Mouse (Mus musculus) neural tube, embryonic 13.5 days (tissue): ENCODE measurements around the gene Ptma. TPM values are rescaled to one million over a fixed set of nuclear protein-coding genes. Genes with fewer than 3 reads are reported as not detected.

Experiments used
- ATAC-seq: fragments of 200-750 bp; cut with Nextera tagmentation; 2 replicates; pipeline ENCODE4 v1.8.0; 2017; ENCODE audit warnings: low read depth, mild to moderate bottlenecking, moderate TSS enrichment, moderate library complexity
- H3K27ac ChIP-seq: fragments of 300-500 bp; sonication (generic); replicated peaks from 2 replicates; pipeline ENCODE4 v1.5.1; 2015; ENCODE audit warnings: moderate library complexity, mild to moderate bottlenecking, inconsistent platforms
- H3K27me3 ChIP-seq: fragments of 300-500 bp; sonication (generic); 2 replicates; pipeline ENCODE4 v1.6.1; 2015; ENCODE audit warnings: mild to moderate bottlenecking, inconsistent platforms
- H3K36me3 ChIP-seq: fragments of 300-500 bp; sonication (generic); 2 replicates; pipeline ENCODE4 v1.6.1; 2015; ENCODE audit warnings: mild to moderate bottlenecking, inconsistent platforms
- H3K4me1 ChIP-seq: fragments of 300-500 bp; sonication (generic); replicated peaks from 2 replicates; pipeline ENCODE4 v1.6.1; 2015; ENCODE audit warnings: inconsistent platforms
- H3K4me2 ChIP-seq: fragments of 300-500 bp; sonication (generic); 2 replicates; pipeline ENCODE4 v1.6.1; 2015; ENCODE audit warnings: inconsistent platforms, mild to moderate bottlenecking, moderate library complexity
- H3K4me3 ChIP-seq: fragments of 300-500 bp; sonication (generic); 2 replicates; pipeline ENCODE4 v1.5.1; 2015; ENCODE audit warnings: mild to moderate bottlenecking, inconsistent platforms
- H3K9ac ChIP-seq: fragments of 300-500 bp; sonication (generic); 2 replicates; pipeline ENCODE4 v1.6.1; 2015; ENCODE audit warnings: moderate library complexity, mild to moderate bottlenecking, inconsistent platforms
- H3K9me3 ChIP-seq: fragments of 300-500 bp; sonication (generic); 2 replicates; pipeline ENCODE4 v1.6.1; 2016; ENCODE audit warnings: inconsistent platforms
- WGBS: fragments of 180-500 bp; shearing (Covaris S2); methylation state at CpG from one replicate; pipeline ENCODE4 v1.1.7; 2015; 5-methylcytosine and 5-hydroxymethylcytosine counted together
- polyA plus RNA-seq: library from polyadenylated mRNA; unstranded; fragments of >200 nt; fragmentation: Nextera tagmentation; extraction: Ambion mirVana; gene quantifications from 2 replicates; pipeline ENCODE4 v1.2.1, GENCODE M21; 2015

The Ptma gene
- polyA plus RNA-seq, 1 experiment from 2014 or later: 2,347 TPM

GRCm38 (mm10) chr1:86498611-86499010 is 27.9 kb upstream of the Ptma start:
- Histone ChIP-seq H3K4me1 (peaks cover 56% of the 10 kb centered on the region), H3K9me3 (no peaks in the 10 kb centered on the region), H3K4me2 (no peak overlapping the region), H3K4me3 (no peak overlapping the region), H3K27me3 (no peaks in the 10 kb centered on the region), H3K36me3 (no peaks in the 10 kb centered on the region), H3K27ac (peak overlapping the region; percentile 72), H3K9ac (no peak overlapping the region)
- no peak for ATAC-seq
- 50% methylated on average over 1 of the region's 1 CpGs for WGBS

- H3K36me3 ChIP-seq: no peaks in the 10 kb centered on the region
- WGBS: 38% methylated on average over 3 of the region's 3 CpGs
These were observed 26.6 kb upstream of the Ptma start for GRCm38 (mm10) chr1:86499903-86500302.

GRCm38 (mm10) chr1:86500681-86501080 is 25.8 kb upstream of the Ptma start:
- Histone ChIP-seq H3K9me3 (no peaks in the 10 kb centered on the region), H3K27ac (peak overlapping the region; percentile 61), H3K4me3 (no peak overlapping the region), H3K4me2 (no peak overlapping the region), H3K27me3 (no peaks in the 10 kb centered on the region), H3K36me3 (no peaks in the 10 kb centered on the region), H3K9ac (no peak overlapping the region), H3K4me1 (peaks cover 73% of the 10 kb centered on the region)
- 73% methylated on average over 4 of the region's 4 CpGs for WGBS
- ATAC-seq: no peak

More at GRCm38 (mm10) chr1:86499903-86500302, 26.6 kb upstream of the Ptma start:
- no peak overlapping the region for H3K9ac ChIP-seq
- no peaks in the 10 kb centered on the region for H3K9me3 ChIP-seq
- H3K27ac ChIP-seq: no peak overlapping the region
- H3K4me2 ChIP-seq: no peak overlapping the region
- peaks cover 65% of the 10 kb centered on the region for H3K4me1 ChIP-seq
- no peaks in the 10 kb centered on the region for H3K27me3 ChIP-seq
- no peak for ATAC-seq
- H3K4me3 ChIP-seq: no peak overlapping the region

GRCm38 (mm10) chr1:86501114-86501532 is 25.4 kb upstream of the Ptma start:
- H3K36me3 ChIP-seq: no peaks in the 10 kb centered on the region
- peaks cover 77% of the 10 kb centered on the region for H3K4me1 ChIP-seq
- H3K9ac ChIP-seq: no peak overlapping the region
- peak overlapping the region; percentile 61 for H3K27ac ChIP-seq
- no peak overlapping the region for H3K4me2 ChIP-seq
- 32% methylated on average over 6 of the region's 6 CpGs for WGBS
- no peak overlapping the region for H3K4me3 ChIP-seq
- no peaks in the 10 kb centered on the region for H3K9me3 ChIP-seq
- ATAC-seq: no peak
- no peaks in the 10 kb centered on the region for H3K27me3 ChIP-seq

- peaks cover 81% of the 10 kb centered on the region for H3K4me1 ChIP-seq
- ATAC-seq: peak; percentile 1; the same call in 1 of the 2 replicates
- H3K4me3 ChIP-seq: no peak overlapping the region
- H3K36me3 ChIP-seq: no peaks in the 10 kb centered on the region
- H3K27me3 ChIP-seq: no peaks in the 10 kb centered on the region
- H3K4me2 ChIP-seq: peak overlapping the region; percentile 11
- H3K9me3 ChIP-seq: no peaks in the 10 kb centered on the region
- H3K27ac ChIP-seq: peak overlapping the region; percentile 81
- H3K9ac ChIP-seq: peak overlapping the region; percentile 58; the same call in 1 of the 2 replicates
- 2% methylated on average over 4 of the region's 4 CpGs for WGBS
These were observed 25.0 kb upstream of the Ptma start for GRCm38 (mm10) chr1:86501559-86501958.

- 25% methylated on average over 15 of the region's 17 CpGs for WGBS
- ATAC-seq: no peak
- Histone ChIP-seq H3K4me3 (no peak overlapping the region), H3K27ac (peak overlapping the region; percentile 98), H3K4me1 (peaks cover 81% of the 10 kb centered on the region), H3K4me2 (peak overlapping the region; percentile 75; the same call in 1 of the 2 replicates), H3K9me3 (no peaks in the 10 kb centered on the region), H3K36me3 (no peaks in the 10 kb centered on the region), H3K9ac (peak overlapping the region; percentile 58), H3K27me3 (no peaks in the 10 kb centered on the region)
These were observed 24.1 kb upstream of the Ptma start for GRCm38 (mm10) chr1:86502221-86503048.

- Histone ChIP-seq H3K27me3 (no peaks in the 10 kb centered on the region), H3K4me3 (peak overlapping the region; percentile 48), H3K4me2 (peak overlapping the region; percentile 75), H3K9me3 (no peaks in the 10 kb centered on the region), H3K36me3 (no peaks in the 10 kb centered on the region), H3K9ac (peak overlapping the region; percentile 85), H3K27ac (peak overlapping the region; percentile 98), H3K4me1 (peaks cover 73% of the 10 kb centered on the region)
- ATAC-seq: peak; percentile 0; the same call in 1 of the 2 replicates
- WGBS: 11% methylated on average over 16 of the region's 16 CpGs
These were observed 23.3 kb upstream of the Ptma start for GRCm38 (mm10) chr1:86503165-86503747.

- Histone ChIP-seq H3K27ac (peak overlapping the region; percentile 98), H3K4me2 (peak overlapping the region; percentile 75), H3K27me3 (no peaks in the 10 kb centered on the region), H3K9me3 (no peaks in the 10 kb centered on the region), H3K4me3 (peak overlapping the region; percentile 48), H3K36me3 (no peaks in the 10 kb centered on the region), H3K9ac (peak overlapping the region; percentile 85), H3K4me1 (peaks cover 69% of the 10 kb centered on the region)
- ATAC-seq: peak; percentile 86
- under 1% methylated on average over 56 of the region's 64 CpGs for WGBS
These were observed 22.4 kb upstream of the Ptma start for GRCm38 (mm10) chr1:86503906-86504696.

- WGBS: 15% methylated on average over 19 of the region's 19 CpGs
- ATAC-seq: no peak; the same call in 1 of the 2 replicates
These were observed 21.7 kb upstream of the Ptma start for GRCm38 (mm10) chr1:86504697-86505421.

GRCm38 (mm10) chr1:86505461-86505860 is 21.1 kb upstream of the Ptma start:
- H3K4me2 ChIP-seq: peak overlapping the region; percentile 75
- peak overlapping the region; percentile 98 for H3K27ac ChIP-seq
- no peaks in the 10 kb centered on the region for H3K27me3 ChIP-seq
- H3K36me3 ChIP-seq: no peaks in the 10 kb centered on the region
- no peaks in the 10 kb centered on the region for H3K9me3 ChIP-seq
- H3K4me3 ChIP-seq: no peak overlapping the region; the same call in 1 of the 2 replicates
- no peak for ATAC-seq
- H3K4me1 ChIP-seq: peaks cover 69% of the 10 kb centered on the region
- H3K9ac ChIP-seq: peak overlapping the region; percentile 85
- WGBS: 36% methylated on average over 1 of the region's 1 CpGs

More at GRCm38 (mm10) chr1:86504697-86505421, 21.7 kb upstream of the Ptma start:
- Histone ChIP-seq H3K36me3 (no peaks in the 10 kb centered on the region), H3K4me2 (peak overlapping the region; percentile 75), H3K9me3 (no peaks in the 10 kb centered on the region), H3K4me1 (peaks cover 72% of the 10 kb centered on the region), H3K4me3 (peak overlapping the region; percentile 48), H3K27ac (peak overlapping the region; percentile 98), H3K9ac (peak overlapping the region; percentile 85), H3K27me3 (no peaks in the 10 kb centered on the region)

GRCm38 (mm10) chr1:86506420-86506819 is 20.1 kb upstream of the Ptma start:
- H3K4me2 ChIP-seq: no peak overlapping the region
- H3K27ac ChIP-seq: peak overlapping the region; percentile 98
- ATAC-seq: no peak
- WGBS: 82% methylated on average over 5 of the region's 5 CpGs
- no peaks in the 10 kb centered on the region for H3K9me3 ChIP-seq
- H3K4me1 ChIP-seq: peaks cover 70% of the 10 kb centered on the region
- H3K9ac ChIP-seq: peak overlapping the region; percentile 38; the same call in 1 of the 2 replicates
- H3K36me3 ChIP-seq: no peaks in the 10 kb centered on the region
- no peaks in the 10 kb centered on the region for H3K27me3 ChIP-seq
- no peak overlapping the region for H3K4me3 ChIP-seq
